Comparison of ENCODE assay signal across 7 mouse cellular contexts in genomic region chr6:31217060-31217541, GRCm38 (mm10).
DNase-seq lines count a peak whose midpoint lies in the region; ATAC-seq and TF ChIP-seq lines count a peak whose summit lies in the region.

No protein-coding gene starts in this region.

- peak overlapping the region; percentile 65 for H3K9ac ChIP-seq in stomach, embryonic 16.5 days (ENCODE audit: low read length)

- ATAC-seq in stomach, embryonic 16.5 days (ENCODE audit: insufficient read depth, low FRiP score), result peak; percentile 45; the same call in 1 of the 2 replicates

- WGBS in stomach, embryonic 16.5 days, result under 1% methylated on average over 20 of the region's 20 CpGs

- H3K4me1 ChIP-seq in E14TG2a.4 (replicated peaks; ENCODE audit: low read depth, low read length), result peaks cover 53% of the 10 kb centered on the region
- H3K4me1 ChIP-seq in cortical plate, adult 2 months (ENCODE audit: control insufficient read depth, insufficient read depth, low read length), result peaks cover 4% of the 10 kb centered on the region; the same call in 1 of the 2 replicates
- peaks cover 9% of the 10 kb centered on the region for H3K4me1 ChIP-seq in stomach, embryonic 16.5 days (ENCODE audit: control insufficient read depth, insufficient read depth, low read length)

- peak overlapping the region; percentile 100 for H3K27ac ChIP-seq in cortical plate, adult 2 months (ENCODE audit: insufficient read depth, low read length)
- no peak overlapping the region for H3K27ac ChIP-seq in stomach, embryonic 16.5 days (ENCODE audit: low read length)

- intact Hi-C loops in heart, postnatal 14 days (cut with DNase I), result loop anchor here (5.0 to 10.0 kb wide), 2 partner anchors 180 to 428 kb away; partner anchors contain the start of gene Mkln1

- TF ChIP-seq CTCF in E14TG2a.4 (conservative IDR thresholded peaks at IDR 0.05; ENCODE audit: low read length), result no peak
- TF ChIP-seq CTCF in cortical plate, adult 2 months (IDR thresholded peaks at IDR 0.05; ENCODE audit: extremely low read depth, insufficient read depth, low read length), result no peak

- peak overlapping the region; percentile 81 for H3K4me3 ChIP-seq in E14TG2a.4 (replicated peaks; ENCODE audit: low read length)
- peak overlapping the region; percentile 99 for H3K4me3 ChIP-seq in cortical plate, adult 2 months (ENCODE audit: insufficient read depth, low read length)
- H3K4me3 ChIP-seq in stomach, embryonic 16.5 days (replicated peaks; ENCODE audit: low read length), result peak overlapping the region; percentile 69

- H3K9me3 ChIP-seq in E14TG2a.4 (ENCODE audit: low read length), result no peaks in the 10 kb centered on the region
- H3K9me3 ChIP-seq in stomach, embryonic 16.5 days (replicated peaks; ENCODE audit: control insufficient read depth, low read length), result no peaks in the 10 kb centered on the region

- 0 out of 2 replicates have a peak, but pooled peaks have one; percentile 17 for TF ChIP-seq POLR2A in cortical plate, adult 2 months (IDR thresholded peaks at IDR 0.05; ENCODE audit: extremely low read depth, insufficient read depth, low read length)

- peak; percentile 70 to 71 for DNase-seq in B cell, adult 2 months
- DNase-seq in heart, postnatal 14 days, result peak; percentile 41 to 43
- peak; percentile 48 to 82 for DNase-seq in kidney, postnatal 25 days
- peak; percentile 44 for DNase-seq in lung, postnatal 14 days

- peak overlapping the region; percentile 99 for H3K4me2 ChIP-seq in stomach, embryonic 16.5 days (ENCODE audit: low read depth, low read length)

- H3K27me3 ChIP-seq in E14TG2a.4 (ENCODE audit: insufficient read depth, low read length), result peaks cover 90% of the 10 kb centered on the region
- H3K27me3 ChIP-seq in stomach, embryonic 16.5 days (ENCODE audit: control insufficient read depth, insufficient read depth, low read length), result peaks cover 44% of the 10 kb centered on the region

- H3K36me3 ChIP-seq in E14TG2a.4 (ENCODE audit: insufficient read depth, low read length), result no peaks in the 10 kb centered on the region
- H3K36me3 ChIP-seq in stomach, embryonic 16.5 days (ENCODE audit: control insufficient read depth, insufficient read depth, low read length), result no peaks in the 10 kb centered on the region
